Mouse (Mus musculus): Measurements from ENCODE around the gene Per3. TPM values are rescaled to one million over a fixed set of nuclear protein-coding genes. Genes with fewer than 3 reads are reported as not detected.
A peak's percentile ranks its signal among the peaks of the same experiment; 100 is the strongest.

The Per3 gene
- polyA plus RNA-seq, 1 experiment: 4.5 TPM

- no peaks in the 10 kb centered on the region for H3K36me3 ChIP-seq (ENCODE audit: control insufficient read depth, insufficient read depth, low read length)
- no peaks in the 10 kb centered on the region for H3K27me3 ChIP-seq (ENCODE audit: control insufficient read depth, insufficient read depth, low read length)
- no peak overlapping the region for H3K4me3 ChIP-seq (ENCODE audit: extremely low read depth, insufficient read depth, insufficient read length)
- no peak for DNase-seq (ENCODE audit: low read depth in 1 of 2, low spot score in 2 of 2)
- 85% methylated on average over 9 of the region's 9 CpGs for WGBS
- H3K27ac ChIP-seq (ENCODE audit: insufficient read depth, low read length): no peak overlapping the region
- no peaks in the 10 kb centered on the region for H3K4me1 ChIP-seq (ENCODE audit: control insufficient read depth, insufficient read depth, insufficient read length)
- TF ChIP-seq POLR2A (IDR thresholded peaks at IDR 0.05; ENCODE audit: low read depth, low read length) (no peak), CTCF (IDR thresholded peaks at IDR 0.05; ENCODE audit: extremely low read depth, insufficient read depth, insufficient read length, insufficient replicate concordance) (no peak)
Observed at GRCm38 (mm10) chr4:150979455-150979854, 65.0 kb downstream of the Per3 start.

- no peak for DNase-seq (ENCODE audit: low read depth in 1 of 2, low spot score in 2 of 2)
- TF ChIP-seq POLR2A (IDR thresholded peaks at IDR 0.05; ENCODE audit: low read depth, low read length) (no peak), CTCF (IDR thresholded peaks at IDR 0.05; ENCODE audit: extremely low read depth, insufficient read depth, insufficient read length, insufficient replicate concordance) (no peak)
- no peaks in the 10 kb centered on the region for H3K27me3 ChIP-seq (ENCODE audit: control insufficient read depth, insufficient read depth, low read length)
Observed at GRCm38 (mm10) chr4:150978156-150978910, 66.1 kb downstream of the Per3 start.

GRCm38 (mm10) chr4:150975145-150975544 lies 69.3 kb downstream of the Per3 start:
- DNase-seq (ENCODE audit: low read depth in 1 of 2, low spot score in 2 of 2): no peak
- no peak overlapping the region for H3K27ac ChIP-seq (ENCODE audit: insufficient read depth, low read length)
- 20% methylated on average over 1 of the region's 1 CpGs for WGBS
- no peaks in the 10 kb centered on the region for H3K4me1 ChIP-seq (ENCODE audit: control insufficient read depth, insufficient read depth, insufficient read length)
- no peak overlapping the region for H3K4me3 ChIP-seq (ENCODE audit: extremely low read depth, insufficient read depth, insufficient read length)
- TF ChIP-seq CTCF (IDR thresholded peaks at IDR 0.05; ENCODE audit: extremely low read depth, insufficient read depth, insufficient read length, insufficient replicate concordance) (no peak), POLR2A (IDR thresholded peaks at IDR 0.05; ENCODE audit: low read depth, low read length) (no peak)
- H3K36me3 ChIP-seq (ENCODE audit: control insufficient read depth, insufficient read depth, low read length): no peaks in the 10 kb centered on the region
- no peaks in the 10 kb centered on the region for H3K27me3 ChIP-seq (ENCODE audit: control insufficient read depth, insufficient read depth, low read length)

More at GRCm38 (mm10) chr4:150978156-150978910, 66.1 kb downstream of the Per3 start:
- Histone ChIP-seq H3K4me3 (ENCODE audit: extremely low read depth, insufficient read depth, insufficient read length) (no peak overlapping the region), H3K4me1 (ENCODE audit: control insufficient read depth, insufficient read depth, insufficient read length) (no peaks in the 10 kb centered on the region), H3K36me3 (ENCODE audit: control insufficient read depth, insufficient read depth, low read length) (no peaks in the 10 kb centered on the region), H3K27ac (ENCODE audit: insufficient read depth, low read length) (no peak overlapping the region)
- 94% methylated on average over 21 of the region's 21 CpGs for WGBS

- H3K4me1 ChIP-seq (ENCODE audit: control insufficient read depth, insufficient read depth, insufficient read length): no peaks in the 10 kb centered on the region
- WGBS: 86% methylated on average over 8 of the region's 8 CpGs
- H3K4me3 ChIP-seq (ENCODE audit: extremely low read depth, insufficient read depth, insufficient read length): no peak overlapping the region
- H3K27me3 ChIP-seq (ENCODE audit: control insufficient read depth, insufficient read depth, low read length): no peaks in the 10 kb centered on the region
- no peaks in the 10 kb centered on the region for H3K36me3 ChIP-seq (ENCODE audit: control insufficient read depth, insufficient read depth, low read length)
- H3K27ac ChIP-seq (ENCODE audit: insufficient read depth, low read length): no peak overlapping the region
- TF ChIP-seq CTCF (IDR thresholded peaks at IDR 0.05; ENCODE audit: extremely low read depth, insufficient read depth, insufficient read length, insufficient replicate concordance) (no peak), POLR2A (IDR thresholded peaks at IDR 0.05; ENCODE audit: low read depth, low read length) (no peak)
- DNase-seq (ENCODE audit: low read depth in 1 of 2, low spot score in 2 of 2): no peak
Observed at GRCm38 (mm10) chr4:150973264-150973663, 71.2 kb downstream of the Per3 start.

GRCm38 (mm10) chr4:150968956-150969355 lies 75.5 kb downstream of the Per3 start:
- Histone ChIP-seq H3K4me1 (ENCODE audit: control insufficient read depth, insufficient read depth, insufficient read length) (no peaks in the 10 kb centered on the region), H3K27ac (ENCODE audit: insufficient read depth, low read length) (no peak overlapping the region), H3K4me3 (ENCODE audit: extremely low read depth, insufficient read depth, insufficient read length) (no peak overlapping the region), H3K36me3 (ENCODE audit: control insufficient read depth, insufficient read depth, low read length) (no peaks in the 10 kb centered on the region), H3K27me3 (ENCODE audit: control insufficient read depth, insufficient read depth, low read length) (no peaks in the 10 kb centered on the region)
- DNase-seq (ENCODE audit: low read depth in 1 of 2, low spot score in 2 of 2): no peak
- no peak for TF ChIP-seq CTCF (IDR thresholded peaks at IDR 0.05; ENCODE audit: extremely low read depth, insufficient read depth, insufficient read length, insufficient replicate concordance)
- no peak for TF ChIP-seq POLR2A (IDR thresholded peaks at IDR 0.05; ENCODE audit: low read depth, low read length)
- WGBS: 89% methylated on average over 8 of the region's 8 CpGs

GRCm38 (mm10) chr4:150966556-150966955 lies 77.9 kb downstream of the Per3 start:
- TF ChIP-seq POLR2A (IDR thresholded peaks at IDR 0.05; ENCODE audit: low read depth, low read length): no peak
- peak; percentile 21; the same call in 1 of the 2 replicates for TF ChIP-seq CTCF (IDR thresholded peaks at IDR 0.05; ENCODE audit: extremely low read depth, insufficient read depth, insufficient read length, insufficient replicate concordance)
- no peaks in the 10 kb centered on the region for H3K27me3 ChIP-seq (ENCODE audit: control insufficient read depth, insufficient read depth, low read length)
- no peak overlapping the region for H3K4me3 ChIP-seq (ENCODE audit: extremely low read depth, insufficient read depth, insufficient read length)
- no peaks in the 10 kb centered on the region for H3K4me1 ChIP-seq (ENCODE audit: control insufficient read depth, insufficient read depth, insufficient read length)
- no peak overlapping the region for H3K27ac ChIP-seq (ENCODE audit: insufficient read depth, low read length)
- WGBS: 14% methylated on average over 7 of the region's 7 CpGs
- DNase-seq (ENCODE audit: low read depth in 1 of 2, low spot score in 2 of 2): peak in 1 of 2 experiments; percentile 21
- H3K36me3 ChIP-seq (ENCODE audit: control insufficient read depth, insufficient read depth, low read length): no peaks in the 10 kb centered on the region

- no peak for DNase-seq (ENCODE audit: low read depth in 1 of 2, low spot score in 2 of 2)
- Histone ChIP-seq H3K27ac (ENCODE audit: insufficient read depth, low read length) (no peak overlapping the region), H3K4me3 (ENCODE audit: extremely low read depth, insufficient read depth, insufficient read length) (no peak overlapping the region), H3K4me1 (ENCODE audit: control insufficient read depth, insufficient read depth, insufficient read length) (no peaks in the 10 kb centered on the region), H3K27me3 (ENCODE audit: control insufficient read depth, insufficient read depth, low read length) (no peaks in the 10 kb centered on the region), H3K36me3 (ENCODE audit: control insufficient read depth, insufficient read depth, low read length) (no peaks in the 10 kb centered on the region)
- TF ChIP-seq POLR2A (IDR thresholded peaks at IDR 0.05; ENCODE audit: low read depth, low read length) (no peak), CTCF (IDR thresholded peaks at IDR 0.05; ENCODE audit: extremely low read depth, insufficient read depth, insufficient read length, insufficient replicate concordance) (no peak)
- WGBS: 70% methylated on average over 11 of the region's 11 CpGs
Observed at GRCm38 (mm10) chr4:150965555-150965951, 78.9 kb downstream of the Per3 start.

Measured in spleen, adult 2 months (tissue).